Mouse (Mus musculus): ENCODE measurements at regions not wholly inside any gene's neighbourhood (a gene's known extent, or its start where the extent isn't known, plus 50 kb on each side); places are given as distances from the start of the nearest gene placed in this dataset.

- no peak for TF ChIP-seq POLR2A (IDR thresholded peaks at IDR 0.05; ENCODE audit: borderline replicate concordance, extremely low read depth, low read depth, low read length)
- peak; percentile 89 for TF ChIP-seq CTCF (IDR thresholded peaks at IDR 0.05; ENCODE audit: insufficient read depth, low read length)
Observed at GRCm38 (mm10) chr1:159135301-159135700, 96.8 kb upstream of the Cop1 start.

Data from lung, adult 2 months (tissue).